Mouse (Mus musculus): ENCODE data around the gene Gm21093. TPM values are rescaled to one million over a fixed set of nuclear protein-coding genes. Genes with fewer than 3 reads are reported as not detected.
"Not testable (repeated sequence)": the region's sequence is repeated elsewhere in the genome, so short reads cannot be mapped to it uniquely, and the experiment has no call there.

Gm21093 gene
- polyA plus RNA-seq (2014; fragmentation: Nextera tagmentation; extraction: Ambion mirVana): 0.24 and 0.40 TPM in 2 replicates

DNA sequence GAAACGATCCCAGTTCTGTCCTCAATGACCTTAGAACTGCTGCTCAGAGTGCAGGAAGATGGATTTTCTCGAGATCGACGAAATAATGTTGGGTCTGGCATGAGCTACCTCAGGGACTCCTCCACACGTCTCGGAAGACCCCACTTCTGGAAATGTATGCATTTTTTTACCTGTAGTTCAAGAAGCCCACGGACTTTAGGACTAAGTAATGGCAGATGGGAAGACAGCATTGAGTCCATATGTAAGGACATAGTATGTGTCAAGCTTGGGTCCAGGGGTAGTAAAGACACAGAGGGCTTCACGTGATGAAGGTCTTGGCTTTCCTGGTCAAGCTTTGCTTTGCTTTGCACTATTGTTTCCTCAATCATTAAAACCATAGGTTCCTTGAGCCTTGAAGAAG is at the start of gene Gm21093:
Gm21093 (minus strand) TSS at position 101 of the 400 bp plus-strand sequence.
- H3K27ac ChIP-seq (ENCODE audit: low read depth, low read length); ATAC-seq (ENCODE audit: low FRiP score); H3K9me3 ChIP-seq (ENCODE audit: control insufficient read depth, low read length); H3K4me2 ChIP-seq (replicated peaks; ENCODE audit: low read depth, low read length); H3K4me3 ChIP-seq (ENCODE audit: low read depth, low read length); H3K4me1 ChIP-seq (replicated peaks; ENCODE audit: control insufficient read depth, insufficient read depth, low read length); DNase-seq (ENCODE audit: low spot score); H3K36me3 ChIP-seq (ENCODE audit: control insufficient read depth, insufficient read depth, low read length); H3K27me3 ChIP-seq (ENCODE audit: control insufficient read depth, insufficient read depth, low read length); H3K9ac ChIP-seq (ENCODE audit: low read depth, low read length): not testable (repeated sequence)
- WGBS: no CpG with 5 or more reads among the region's 8 CpGs

Other genes with a start within 250 kb of the Gm21093 start
- gene Gm21541, start 131.1 kb downstream of the Gm21093 start, polyA plus RNA-seq (2014; fragmentation: Nextera tagmentation; extraction: Ambion mirVana): not detected in 2 replicates
- gene Gm20878, start 93.2 kb downstream of the Gm21093 start, polyA plus RNA-seq (2014; fragmentation: Nextera tagmentation; extraction: Ambion mirVana): 1.7 and 2.1 TPM in 2 replicates
- gene Fam205a4, start 68.7 kb downstream of the Gm21093 start, polyA plus RNA-seq (2014; fragmentation: Nextera tagmentation; extraction: Ambion mirVana): 0.15 and 0.18 TPM in 2 replicates
- gene Gm3893, start 56.5 kb upstream of the Gm21093 start, polyA plus RNA-seq (2014; fragmentation: Nextera tagmentation; extraction: Ambion mirVana): not detected in 2 replicates
- gene Gm13304, start 80.1 kb upstream of the Gm21093 start, polyA plus RNA-seq (2014; fragmentation: Nextera tagmentation; extraction: Ambion mirVana): 2.8 TPM in 1 of 2 replicates, not detected in the other
- not detected in 2 replicates for gene Gm13306, start 118.7 kb upstream of the Gm21093 start, polyA plus RNA-seq (2014; fragmentation: Nextera tagmentation; extraction: Ambion mirVana)
- gene Gm13305, start 133.9 kb upstream of the Gm21093 start, polyA plus RNA-seq (2014; fragmentation: Nextera tagmentation; extraction: Ambion mirVana): 0.53 TPM in 1 of 2 replicates, not detected in the other
- not detected in 2 replicates for gene Gm10600, start 205.9 kb upstream of the Gm21093 start, polyA plus RNA-seq (2014; fragmentation: Nextera tagmentation; extraction: Ambion mirVana)
- not detected in 2 replicates for gene Ccl21b, start 221.0 kb upstream of the Gm21093 start, polyA plus RNA-seq (2014; fragmentation: Nextera tagmentation; extraction: Ambion mirVana)

All from hindbrain, embryonic 11.5 days (tissue).